Mouse (Mus musculus): ENCODE results near the gene 4921501E09Rik.

- TF ChIP-seq CTCF (IDR thresholded peaks at IDR 0.05; ENCODE audit: low read depth, low read length) (no peak), POLR2A (IDR thresholded peaks at IDR 0.05; ENCODE audit: borderline replicate concordance, low read depth, low read length) (no peak)
Observed at GRCm38 (mm10) chr17:33032376-33032775, 35.5 kb downstream of the 4921501E09Rik start.

Data from bone marrow macrophage, adult 2 months (primary cell).